Mouse (Mus musculus) kidney, embryonic 14.5 days (tissue): ENCODE measurements around the gene Apbb1. TPM values are rescaled to one million over a fixed set of nuclear protein-coding genes. Genes with fewer than 3 reads are reported as not detected.

Experiments
- ATAC-seq: fragments of 200-750 bp; cut with Nextera tagmentation; 2 replicates; pipeline ENCODE4 v1.8.0; 2017; ENCODE audit warnings: moderate number of reproducible peaks, mild to moderate bottlenecking, moderate TSS enrichment, moderate library complexity; ENCODE audit not compliant: low FRiP score, low TSS enrichment
- H3K27ac ChIP-seq: fragments of 300-500 bp; sonication (generic); 2 replicates; pipeline ENCODE4 v1.5.1; 2014; ENCODE audit warnings: low read depth, mild to moderate bottlenecking, low read length, moderate library complexity, mixed read lengths
- H3K27me3 ChIP-seq: fragments of 300-500 bp; sonication (generic); 2 replicates; pipeline ENCODE4 v1.6.1; 2014; ENCODE audit warnings: mild to moderate bottlenecking, low read length; ENCODE audit not compliant: control insufficient read depth, insufficient read depth
- H3K36me3 ChIP-seq: fragments of 300-500 bp; sonication (generic); 2 replicates; pipeline ENCODE4 v1.6.1; 2014; ENCODE audit warnings: low read length, mixed read lengths; ENCODE audit not compliant: control insufficient read depth, insufficient read depth
- H3K4me1 ChIP-seq: fragments of 300-500 bp; sonication (generic); 2 replicates; pipeline ENCODE4 v1.6.1; 2014; ENCODE audit warnings: low read length, mixed read lengths; ENCODE audit not compliant: control insufficient read depth, insufficient read depth
- H3K4me2 ChIP-seq: fragments of 300-500 bp; sonication (generic); replicated peaks from 2 replicates; pipeline ENCODE4 v1.6.1; 2014; ENCODE audit warnings: low read depth, mild to moderate bottlenecking, low read length
- H3K4me3 ChIP-seq: fragments of 300-500 bp; sonication (generic); 2 replicates; pipeline ENCODE4 v1.5.1; 2014; ENCODE audit warnings: mild to moderate bottlenecking, low read length
- H3K9ac ChIP-seq: fragments of 300-500 bp; sonication (generic); 2 replicates; pipeline ENCODE4 v1.6.1; 2014; ENCODE audit warnings: low read depth, mild to moderate bottlenecking, low read length, moderate library complexity
- H3K9me3 ChIP-seq: fragments of 300-500 bp; sonication (generic); 2 replicates; pipeline ENCODE4 v1.6.1; 2016; ENCODE audit warnings: low read length; ENCODE audit not compliant: control insufficient read depth
- WGBS: fragments of 180-500 bp; shearing (Covaris S2); extraction: QIAGEN DNeasy Blood & Tissue Kit; methylation state at CpG from one replicate; pipeline ENCODE4 v1.1.7; 2014; 5-methylcytosine and 5-hydroxymethylcytosine counted together
- polyA plus RNA-seq: library from polyadenylated mRNA; unstranded; fragments of >200 nt; fragmentation: Nextera tagmentation; extraction: Ambion mirVana; gene quantifications from 2 replicates; pipeline ENCODE4 v1.2.1, GENCODE M21; 2014

Apbb1 gene
- polyA plus RNA-seq, 1 experiment from 2014 or later, result 40.1 TPM

DNA sequence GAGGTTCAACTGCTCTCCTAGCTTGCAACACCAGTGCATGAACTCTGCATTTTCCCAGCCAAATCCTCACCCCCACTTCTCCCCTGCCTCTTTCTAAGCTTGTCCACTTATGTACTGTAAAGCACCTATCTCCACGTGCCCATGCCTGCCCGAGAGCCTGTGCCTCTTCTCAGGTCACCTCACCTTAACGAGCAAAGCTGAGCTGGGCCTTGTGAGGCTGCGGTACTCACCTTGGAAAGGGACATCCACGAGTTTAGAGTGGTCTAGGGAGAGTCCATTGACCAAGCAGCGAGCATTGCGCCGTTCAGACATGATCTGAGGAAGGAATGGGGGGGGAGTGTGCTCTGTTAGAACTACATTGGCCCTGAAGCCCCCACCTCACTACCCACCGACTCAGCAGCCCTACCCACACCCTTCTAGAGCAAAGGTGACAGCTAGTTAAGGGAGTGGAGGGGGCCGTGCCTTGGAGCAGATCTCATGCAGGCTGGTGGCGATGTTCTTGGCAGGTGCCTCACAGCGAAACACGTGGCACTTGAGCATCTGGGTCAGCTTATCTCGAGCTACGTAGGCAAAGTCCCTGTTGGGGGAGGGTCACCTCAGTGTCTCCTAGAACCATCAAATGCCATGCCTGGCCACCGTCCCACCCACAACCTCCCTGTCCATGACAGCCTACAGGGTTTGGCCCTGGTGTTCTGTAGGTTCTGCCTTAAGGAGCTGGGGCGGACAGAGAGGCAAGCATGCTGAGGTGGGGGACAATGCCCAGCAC, 16.2 kb downstream of the Apbb1 start:
- Histone ChIP-seq H3K9ac (no peak overlapping the region), H3K36me3 (peaks cover 36% of the 10 kb centered on the region), H3K27ac (no peak overlapping the region), H3K27me3 (no peaks in the 10 kb centered on the region), H3K9me3 (no peaks in the 10 kb centered on the region), H3K4me2 (no peak overlapping the region), H3K4me3 (no peak overlapping the region), H3K4me1 (peaks cover 17% of the 10 kb centered on the region; the same call in 1 of the 2 replicates)
- no peak for ATAC-seq
- 91% methylated on average over 17 of the region's 17 CpGs for WGBS

DNA sequence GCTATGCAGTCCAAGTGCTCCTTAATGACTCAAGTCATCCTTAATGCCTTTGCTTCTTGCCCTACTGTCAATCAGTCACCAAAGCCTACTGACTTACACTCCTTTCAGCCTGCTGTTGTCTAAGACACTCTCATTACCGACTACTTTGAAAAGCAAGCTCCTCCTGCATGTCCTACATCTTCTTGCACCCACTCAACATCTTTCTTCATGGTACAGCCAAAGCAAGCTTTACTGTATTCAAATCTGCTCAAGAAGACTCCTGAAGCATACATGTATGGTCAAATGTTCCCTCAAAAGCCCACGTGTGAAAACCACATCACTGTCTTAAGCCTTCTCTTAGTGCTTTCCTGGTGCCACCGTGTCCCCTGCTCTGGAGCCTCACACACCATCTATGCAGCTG, 18.1 kb downstream of the Apbb1 start:
- no peak overlapping the region for H3K9ac ChIP-seq
- no peaks in the 10 kb centered on the region for H3K9me3 ChIP-seq
- H3K27ac ChIP-seq, result no peak overlapping the region
- no peaks in the 10 kb centered on the region for H3K4me1 ChIP-seq
- no peak overlapping the region for H3K4me2 ChIP-seq
- no peak overlapping the region for H3K4me3 ChIP-seq
- WGBS, result 84% methylated on average over 3 of the region's 3 CpGs
- no peak for ATAC-seq
- H3K36me3 ChIP-seq, result peaks cover 46% of the 10 kb centered on the region
- H3K27me3 ChIP-seq, result no peaks in the 10 kb centered on the region

DNA sequence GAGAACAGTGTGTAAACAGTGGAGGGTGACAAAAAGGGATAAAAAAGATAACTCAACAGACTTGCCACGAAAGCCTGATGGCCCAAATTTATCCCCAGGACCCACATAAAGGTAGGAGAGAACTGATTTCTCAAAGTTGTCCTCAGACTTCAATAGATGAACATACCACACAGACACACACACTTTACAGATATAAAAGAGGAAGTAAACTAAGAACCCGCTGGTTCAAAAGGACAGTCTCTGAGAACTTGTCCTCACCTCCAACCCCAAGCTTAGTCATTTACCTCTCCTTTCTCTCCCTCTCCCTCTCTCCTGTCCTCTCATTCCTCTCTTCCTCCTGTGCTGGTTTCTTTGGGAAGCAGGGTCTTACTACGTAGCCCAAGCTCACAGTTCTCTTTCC, 19.1 kb downstream of the Apbb1 start:
- H3K27ac ChIP-seq, result no peak overlapping the region
- peaks cover 52% of the 10 kb centered on the region for H3K36me3 ChIP-seq
- WGBS, result 95% methylated on average over 3 of the region's 3 CpGs
- H3K9me3 ChIP-seq, result no peaks in the 10 kb centered on the region
- no peak overlapping the region for H3K4me2 ChIP-seq
- no peak for ATAC-seq
- H3K4me3 ChIP-seq, result no peak overlapping the region
- no peaks in the 10 kb centered on the region for H3K4me1 ChIP-seq
- no peaks in the 10 kb centered on the region for H3K27me3 ChIP-seq
- no peak overlapping the region for H3K9ac ChIP-seq

DNA sequence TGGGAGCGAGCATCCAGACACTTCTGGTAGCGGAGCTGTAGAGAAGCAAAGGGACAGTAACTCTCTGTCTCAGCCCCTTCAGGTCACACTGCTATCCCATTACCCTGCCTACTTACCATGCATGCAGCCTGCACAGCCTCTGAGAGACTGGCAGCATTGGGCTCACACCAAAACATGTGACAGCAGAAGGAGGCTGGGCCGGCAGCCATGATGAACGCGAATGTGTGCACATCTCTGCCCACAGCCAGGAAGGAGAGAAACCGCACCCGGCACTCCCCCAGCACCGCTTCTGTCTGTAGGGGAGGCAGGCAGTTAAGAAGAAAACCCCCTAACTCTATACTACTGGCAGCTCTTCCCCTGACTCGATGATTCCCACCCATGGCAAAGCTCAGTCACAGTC, 22.4 kb downstream of the Apbb1 start:
- no peaks in the 10 kb centered on the region for H3K27me3 ChIP-seq
- no peak overlapping the region for H3K9ac ChIP-seq
- H3K27ac ChIP-seq, result no peak overlapping the region
- H3K4me3 ChIP-seq, result no peak overlapping the region
- WGBS, result 90% methylated on average over 9 of the region's 9 CpGs
- peaks cover 30% of the 10 kb centered on the region for H3K36me3 ChIP-seq
- H3K4me1 ChIP-seq, result peaks cover 6% of the 10 kb centered on the region; the same call in 1 of the 2 replicates
- no peak for ATAC-seq
- H3K4me2 ChIP-seq, result no peak overlapping the region
- H3K9me3 ChIP-seq, result no peaks in the 10 kb centered on the region

DNA sequence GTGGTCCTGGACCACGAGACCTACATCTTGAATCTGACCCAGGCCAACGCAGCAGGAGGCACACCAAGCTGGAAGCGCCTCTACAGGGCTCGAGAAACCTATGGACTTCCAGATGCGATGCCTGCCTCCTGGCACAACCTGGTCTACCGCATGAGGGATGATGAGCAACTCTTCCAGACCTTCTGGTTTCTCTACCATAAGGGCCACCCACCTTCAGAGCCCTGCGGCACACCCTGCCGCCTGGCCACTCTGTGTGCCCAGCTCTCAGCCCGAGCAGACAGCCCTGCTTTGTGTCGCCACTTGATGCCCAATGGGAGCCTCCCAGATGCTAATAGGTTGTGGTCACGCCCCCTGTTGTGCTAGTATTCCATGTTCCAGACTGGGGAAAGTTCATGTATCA, 23.8 kb downstream of the Apbb1 start:
- Histone ChIP-seq H3K9me3 (no peaks in the 10 kb centered on the region), H3K36me3 (peaks cover 26% of the 10 kb centered on the region), H3K9ac (no peak overlapping the region), H3K27ac (no peak overlapping the region), H3K27me3 (no peaks in the 10 kb centered on the region), H3K4me1 (peaks cover 10% of the 10 kb centered on the region; the same call in 1 of the 2 replicates), H3K4me3 (no peak overlapping the region), H3K4me2 (no peak overlapping the region)
- ATAC-seq, result no peak
- WGBS, result 87% methylated on average over 11 of the region's 11 CpGs

DNA sequence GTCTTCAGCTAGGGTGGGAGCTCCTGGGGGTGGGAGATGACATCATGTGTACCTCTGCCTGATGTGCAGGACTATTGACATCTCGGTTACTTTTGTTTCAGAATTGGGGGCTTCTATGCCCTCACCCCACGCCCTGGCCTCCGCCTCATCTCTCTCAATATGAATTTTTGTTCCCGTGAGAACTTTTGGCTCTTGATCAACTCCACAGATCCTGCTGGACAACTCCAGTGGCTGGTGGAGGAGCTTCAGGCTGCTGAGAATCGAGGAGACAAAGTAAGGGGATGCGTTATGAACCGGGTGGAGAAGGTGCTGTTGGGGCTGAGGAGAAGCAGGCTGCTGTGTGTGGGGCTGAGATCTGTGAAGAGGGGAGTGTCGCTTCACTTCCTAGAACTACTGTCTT, 25.0 kb downstream of the Apbb1 start:
- Histone ChIP-seq H3K4me2 (no peak overlapping the region), H3K27ac (no peak overlapping the region), H3K36me3 (peaks cover 24% of the 10 kb centered on the region), H3K4me1 (peaks cover 10% of the 10 kb centered on the region; the same call in 1 of the 2 replicates), H3K9me3 (no peaks in the 10 kb centered on the region), H3K9ac (no peak overlapping the region), H3K4me3 (no peak overlapping the region), H3K27me3 (no peaks in the 10 kb centered on the region)
- WGBS, result 91% methylated on average over 8 of the region's 8 CpGs
- no peak for ATAC-seq

DNA sequence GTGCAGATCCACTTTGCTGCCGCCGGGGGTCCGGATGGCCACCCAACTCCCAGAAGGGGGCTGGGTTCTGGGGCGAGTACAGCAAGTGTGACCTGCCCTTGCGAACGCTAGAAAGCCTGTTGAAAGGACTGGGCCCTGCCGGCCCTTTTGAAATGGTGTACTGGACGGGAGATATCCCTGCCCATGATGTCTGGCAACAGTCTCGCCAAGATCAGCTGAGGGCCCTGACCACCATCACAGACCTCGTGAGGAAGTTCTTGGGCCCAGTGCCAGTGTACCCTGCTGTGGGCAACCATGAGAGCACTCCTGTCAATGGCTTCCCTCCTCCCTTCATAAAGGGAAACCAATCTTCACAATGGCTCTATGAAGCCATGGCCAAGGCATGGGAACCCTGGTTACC, 25.9 kb downstream of the Apbb1 start:
- Histone ChIP-seq H3K4me1 (peaks cover 10% of the 10 kb centered on the region; the same call in 1 of the 2 replicates), H3K27ac (no peak overlapping the region), H3K9ac (no peak overlapping the region), H3K9me3 (no peaks in the 10 kb centered on the region), H3K36me3 (peaks cover 20% of the 10 kb centered on the region), H3K4me2 (no peak overlapping the region), H3K27me3 (no peaks in the 10 kb centered on the region), H3K4me3 (no peak overlapping the region)
- ATAC-seq, result no peak
- 94% methylated on average over 10 of the region's 10 CpGs for WGBS

DNA sequence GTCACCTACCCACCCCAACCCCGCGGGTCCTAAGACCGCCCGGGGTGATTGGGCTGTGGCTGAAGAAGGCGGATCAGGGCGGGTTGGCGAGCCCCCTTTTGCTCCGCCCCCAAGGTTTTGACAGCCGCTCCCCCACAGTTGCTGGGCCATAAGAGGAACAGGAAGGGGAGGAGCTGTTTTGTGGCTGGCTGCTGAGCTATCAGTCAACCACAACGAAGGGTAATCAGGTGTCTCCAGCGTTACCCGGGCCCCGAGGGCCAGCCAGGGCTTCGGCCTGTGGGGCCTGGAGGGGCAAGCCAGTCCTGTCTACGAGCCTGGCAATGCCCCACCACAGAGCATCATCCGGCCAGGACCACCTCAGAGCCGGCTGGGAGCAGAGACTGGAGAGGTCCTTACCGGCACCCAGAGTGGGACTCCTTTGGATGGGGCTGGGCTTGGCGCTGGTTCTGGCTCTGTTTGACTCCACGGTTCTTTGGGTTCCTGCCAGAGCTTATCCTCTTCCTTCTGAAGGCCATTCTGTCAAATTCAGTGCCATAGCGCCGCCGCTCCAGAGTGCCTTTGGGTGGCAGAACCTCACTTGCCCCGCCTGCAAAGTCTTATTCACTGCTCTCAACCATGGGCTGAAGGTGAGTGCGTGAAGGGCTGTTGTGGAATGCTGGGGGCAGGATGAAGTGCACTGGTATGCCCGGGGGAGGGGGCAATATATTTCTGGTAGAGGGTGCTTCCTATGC, 27.1 kb downstream of the Apbb1 start, which contains the start of gene Smpd1:
TSS of gene Smpd1 (plus strand) at position 149 of the 731 bp plus-strand sequence.
- Histone ChIP-seq H3K4me3 (peak within 1 kb of the TSS; percentile 67), H3K9me3 (no peaks in the 10 kb centered on the region), H3K4me2 (peak within 1 kb of the TSS; percentile 67), H3K27me3 (no peaks in the 10 kb centered on the region), H3K27ac (no peak within 1 kb of the TSS), H3K36me3 (peaks cover 17% of the 10 kb centered on the region), H3K9ac (peak within 1 kb of the TSS; percentile 69), H3K4me1 (peaks cover 10% of the 10 kb centered on the region; the same call in 1 of the 2 replicates)
- WGBS, result 3% methylated on average over 26 of the region's 26 CpGs
- peak; percentile 96 for ATAC-seq
